Mouse (Mus musculus) hindlimb bud, embryonic 11.5 days (tissue): ENCODE data around the gene Trat1.

Experiments used
- DNase-seq: peaks from one replicate; pipeline ENCODE4 v3.0.0-alpha.2; 2012; ENCODE audit warnings: low read depth, low spot score; ENCODE audit errors: extremely low spot score

Trat1 gene

DNA sequence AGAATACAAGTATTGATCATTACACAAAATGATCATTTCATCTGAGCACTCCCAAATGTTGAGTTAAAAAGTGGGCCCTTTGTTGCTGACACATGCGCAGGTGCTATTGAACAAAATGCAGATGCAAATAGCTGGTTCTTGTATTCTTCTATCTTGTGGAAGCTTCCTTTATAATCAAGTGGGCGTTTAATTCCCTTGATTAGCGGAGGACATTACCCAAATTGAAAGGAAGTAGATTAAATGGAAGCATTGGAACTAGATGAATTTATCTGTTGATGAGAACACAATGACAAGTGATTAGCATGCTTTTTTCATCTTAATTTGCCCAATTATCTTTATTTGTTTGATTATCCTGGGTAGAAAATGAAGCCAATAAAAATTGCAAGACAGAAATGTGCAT is 51.6 kb downstream of the Trat1 start:
- DNase-seq, result no peak

- no peak for DNase-seq
Measured at GRCm38 (mm10) chr16:48719679-48720078, 52.1 kb downstream of the Trat1 start.

- no peak for DNase-seq
Measured at GRCm38 (mm10) chr16:48716343-48716742, 55.5 kb downstream of the Trat1 start.

GRCm38 (mm10) chr16:48701896-48702295 is 69.9 kb downstream of the Trat1 start:
- DNase-seq, result no peak
